Mouse (Mus musculus) liver, embryonic 14.5 days (tissue): ENCODE results near the gene Gpam.

Experiments used
- CTCF ChIP-seq: IDR thresholded peaks from 2 replicates; pipeline ENCODE4 v1.5.1; 2016; ENCODE audit warnings: antibody characterized with exemption, low read depth, control low read depth
- EP300 ChIP-seq: IDR thresholded peaks from 2 replicates; pipeline ENCODE4 v1.6.1; 2016; ENCODE audit warnings: antibody characterized with exemption, low read depth

DNA sequence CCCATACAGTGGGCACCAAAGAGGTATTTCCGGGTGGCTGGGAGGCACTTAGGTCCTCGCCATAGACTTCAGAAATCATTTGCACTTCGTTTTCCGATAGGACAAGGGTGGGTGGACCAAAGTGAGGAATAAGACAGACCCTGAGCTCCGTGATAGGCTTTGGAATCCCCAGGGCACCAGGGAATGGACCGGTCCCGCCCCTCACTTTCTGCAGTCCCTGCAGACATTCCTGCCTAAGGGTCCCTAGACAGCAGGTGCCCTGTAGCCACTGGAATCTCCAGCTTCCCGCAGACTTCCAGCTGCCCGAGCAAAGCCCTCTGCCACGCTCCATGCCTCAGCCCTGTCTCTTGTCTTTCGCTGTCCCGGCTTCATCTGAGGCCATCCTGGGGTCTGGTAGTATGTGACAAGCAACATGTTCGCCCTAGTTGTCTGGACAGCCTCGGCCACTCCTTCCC is 65.6 kb downstream of the Gpam start:
- no peak for TF ChIP-seq CTCF
- TF ChIP-seq EP300 = no peak
